Mouse (Mus musculus): ENCODE measurements around the gene Nucb1.

Nucb1 gene

DNA sequence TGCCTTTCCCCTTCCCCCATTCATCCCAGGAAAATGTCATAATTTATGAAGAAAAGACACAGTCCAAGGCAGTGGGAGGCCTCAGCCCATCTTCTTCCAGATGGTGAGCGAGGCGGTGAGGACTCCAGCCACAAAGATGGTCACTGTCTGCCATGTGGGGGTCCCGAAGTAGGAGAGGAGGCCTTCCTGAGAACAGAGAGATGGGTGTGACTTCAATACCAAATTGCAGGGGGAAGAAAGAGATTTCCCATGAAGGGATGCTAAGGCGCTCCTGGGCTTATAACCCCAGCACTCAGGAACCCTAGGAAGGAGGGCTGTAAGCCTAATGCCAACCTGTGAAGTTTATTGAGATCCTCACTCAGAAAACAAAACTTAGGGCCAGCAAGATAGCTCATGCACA is 48.4 kb downstream of the Nucb1 start:
- DNase-seq (ENCODE audit: low spot score in 2 of 2), result no peak

DNA sequence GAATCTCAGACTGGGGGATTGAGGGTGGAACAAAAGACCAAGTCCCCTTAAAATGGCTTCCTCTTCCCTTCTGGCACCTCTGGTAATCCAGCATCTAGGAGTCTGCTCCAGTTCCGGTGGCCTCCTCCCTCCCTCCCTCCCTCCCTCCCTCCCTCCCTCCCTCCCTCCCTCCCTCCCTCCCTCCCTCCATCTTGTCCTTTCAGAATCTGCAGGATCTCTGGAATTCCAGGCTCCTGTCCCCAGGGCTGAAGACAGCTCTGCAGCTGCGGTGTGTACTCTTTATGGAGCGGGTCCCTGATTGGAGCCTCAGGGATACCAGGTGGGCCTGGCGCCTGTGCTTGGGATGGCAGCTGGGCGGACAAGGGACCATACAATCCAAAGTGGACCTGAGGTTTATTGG is 48.9 kb downstream of the Nucb1 start:
- DNase-seq (ENCODE audit: low spot score in 2 of 2), result no peak

DNA sequence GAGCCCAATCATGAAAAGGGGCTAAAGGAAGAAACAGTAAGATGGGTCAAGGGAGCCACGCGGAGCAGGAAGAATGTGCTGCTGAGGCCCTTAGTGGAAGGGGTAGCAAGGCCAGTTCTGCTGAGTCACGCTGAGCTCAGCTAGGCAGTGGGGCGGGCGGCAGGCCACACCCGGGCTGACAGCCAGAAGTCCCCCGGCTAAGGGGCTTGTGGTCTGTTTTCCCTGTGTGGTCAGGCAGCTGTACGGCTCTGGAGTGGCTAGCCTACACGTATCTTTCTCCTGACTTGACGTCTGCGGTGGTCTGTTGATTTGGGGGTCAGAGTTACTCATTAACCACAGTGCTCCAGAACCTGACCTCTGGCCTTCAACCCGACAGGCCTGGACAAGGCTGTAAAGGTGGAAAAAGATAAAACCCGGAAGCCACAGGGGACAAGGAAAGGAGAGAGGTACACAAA is 49.3 kb downstream of the Nucb1 start:
- no peak for DNase-seq (ENCODE audit: low spot score in 2 of 2)

DNA sequence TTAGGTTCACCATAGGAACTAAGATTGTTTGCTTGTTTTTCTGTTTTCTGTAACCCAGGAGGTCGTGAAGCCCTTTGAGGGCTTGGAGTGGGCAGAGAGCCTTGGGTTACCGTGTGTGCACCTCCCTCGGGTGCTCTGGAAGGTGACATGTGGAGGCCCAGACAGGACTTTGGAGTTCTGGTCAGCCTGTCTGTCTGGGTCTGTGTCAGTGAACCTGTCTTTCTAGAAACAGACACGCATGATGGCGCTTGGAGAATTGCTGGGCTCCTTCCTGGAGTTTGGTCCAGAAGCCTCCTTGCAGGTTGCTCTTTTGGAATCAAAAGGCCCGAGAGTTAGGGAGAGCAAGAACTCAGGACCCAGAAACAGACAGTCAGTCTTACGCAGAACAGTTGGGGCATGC is 49.8 kb downstream of the Nucb1 start:
- no peak for DNase-seq (ENCODE audit: low spot score in 2 of 2)

DNA sequence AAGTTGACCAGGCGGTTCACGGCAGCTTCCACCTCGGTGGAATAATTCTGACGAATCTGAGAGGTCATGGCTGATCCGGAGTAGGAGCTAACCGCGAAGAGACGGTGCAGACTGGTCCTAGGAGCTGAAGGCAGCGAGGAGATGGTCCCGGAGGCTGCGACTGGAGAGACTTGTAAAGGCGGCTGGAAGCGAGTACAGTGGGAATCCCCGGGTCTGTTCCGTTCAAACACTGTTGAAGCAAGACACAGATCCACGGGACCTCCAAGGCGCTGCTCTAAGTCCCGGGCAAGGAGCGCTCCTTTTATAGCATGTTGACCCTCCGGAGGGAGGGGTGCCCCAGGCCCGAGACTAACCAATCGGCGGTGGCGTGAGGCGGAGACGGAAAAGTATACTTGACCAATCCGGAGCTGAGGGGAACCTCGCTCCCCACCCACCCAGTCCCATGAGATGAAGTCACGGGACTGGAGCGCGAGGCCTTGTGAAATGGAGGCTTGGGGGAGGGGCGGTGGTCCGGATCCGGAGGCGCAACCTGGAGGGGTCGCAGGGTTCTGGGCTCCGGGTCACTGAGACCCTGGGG is 50.6 kb downstream of the Nucb1 start, which contains the start of gene Ftl1:
TSS of gene Ftl1 (minus strand) at position 321 of the 577 bp plus-strand sequence.
- peak; percentile 97 for DNase-seq (ENCODE audit: low spot score in 2 of 2)

DNA sequence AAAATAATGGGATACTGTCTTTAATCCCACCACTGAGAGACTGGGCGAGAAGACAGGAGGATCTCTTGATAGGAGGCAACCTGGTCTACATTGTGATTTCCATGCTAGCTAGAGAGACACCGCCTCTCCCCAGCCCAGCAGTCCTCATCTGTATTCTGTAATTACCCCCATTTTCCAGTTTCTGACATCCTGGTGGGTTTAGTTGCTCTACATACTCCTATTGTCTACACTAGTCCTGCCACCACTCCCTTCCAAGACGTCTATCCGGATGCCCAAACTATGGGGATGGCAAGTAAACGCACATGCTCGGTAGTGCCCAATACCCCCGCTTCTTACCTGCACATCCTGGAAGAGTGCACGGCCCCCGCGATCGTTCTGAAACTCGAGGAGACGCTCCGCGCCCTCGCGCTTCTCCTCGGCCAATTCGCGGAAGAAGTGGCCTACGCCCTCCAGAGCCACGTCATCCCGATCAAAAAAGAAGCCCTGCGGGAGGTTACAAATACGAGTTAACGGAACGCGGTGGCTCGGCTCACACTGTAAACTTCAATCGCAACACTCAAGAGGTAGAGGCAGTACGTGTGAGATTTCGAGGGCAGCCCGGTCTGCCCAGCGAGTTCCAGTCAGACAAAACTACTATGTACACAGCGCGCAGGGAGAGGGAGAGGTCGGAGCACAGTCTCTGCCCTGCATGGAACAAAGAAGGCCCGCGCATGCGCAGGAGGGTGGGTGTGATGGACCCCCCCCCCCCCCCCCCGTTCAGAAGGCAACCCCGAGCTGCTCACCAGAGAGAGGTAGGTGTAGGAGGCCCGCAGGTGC is 51.2 kb downstream of the Nucb1 start:
- peak; percentile 54 to 61 for DNase-seq (ENCODE audit: low spot score in 2 of 2)

DNA sequence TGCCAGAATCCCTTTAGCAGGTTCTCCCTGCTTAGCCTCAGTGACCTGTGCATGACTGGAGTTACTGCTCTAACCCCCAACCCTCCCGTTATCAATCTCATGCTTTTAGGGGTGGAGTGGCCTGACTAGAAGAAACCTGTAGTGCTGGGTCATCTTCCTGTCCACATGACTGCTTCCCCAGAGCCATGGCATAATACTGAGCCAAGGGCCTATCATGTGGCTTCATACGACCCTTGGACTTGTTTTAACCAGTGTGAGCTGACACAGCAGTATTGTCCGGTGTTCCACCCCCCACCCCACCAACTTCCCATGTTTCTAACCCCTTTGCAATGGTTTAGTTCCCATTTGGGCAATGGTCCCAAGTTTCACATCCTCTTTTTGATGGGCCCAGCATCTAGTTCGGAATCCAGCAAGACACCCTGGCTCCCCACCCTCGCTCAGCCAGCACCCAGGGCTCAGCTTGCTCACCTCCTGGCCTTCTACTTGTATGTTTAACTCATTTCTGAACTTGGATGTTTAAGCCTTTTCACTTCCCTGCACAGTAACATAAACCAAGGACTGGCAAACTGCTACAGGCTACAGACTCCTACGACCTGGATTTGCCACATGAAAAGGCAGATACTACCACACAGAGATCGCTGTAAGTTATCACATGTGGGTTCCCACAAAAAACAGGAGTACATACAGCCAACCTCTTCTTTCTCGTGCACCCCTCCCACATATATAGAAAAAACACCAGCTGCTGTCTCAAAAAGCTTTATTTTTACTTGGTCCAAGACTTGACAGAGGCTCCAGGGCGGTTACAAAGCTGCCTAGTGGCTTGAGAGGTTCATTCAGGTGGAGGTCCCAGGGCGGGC is 52.8 kb downstream of the Nucb1 start:
- no peak for DNase-seq (ENCODE audit: low spot score in 2 of 2)

DNA sequence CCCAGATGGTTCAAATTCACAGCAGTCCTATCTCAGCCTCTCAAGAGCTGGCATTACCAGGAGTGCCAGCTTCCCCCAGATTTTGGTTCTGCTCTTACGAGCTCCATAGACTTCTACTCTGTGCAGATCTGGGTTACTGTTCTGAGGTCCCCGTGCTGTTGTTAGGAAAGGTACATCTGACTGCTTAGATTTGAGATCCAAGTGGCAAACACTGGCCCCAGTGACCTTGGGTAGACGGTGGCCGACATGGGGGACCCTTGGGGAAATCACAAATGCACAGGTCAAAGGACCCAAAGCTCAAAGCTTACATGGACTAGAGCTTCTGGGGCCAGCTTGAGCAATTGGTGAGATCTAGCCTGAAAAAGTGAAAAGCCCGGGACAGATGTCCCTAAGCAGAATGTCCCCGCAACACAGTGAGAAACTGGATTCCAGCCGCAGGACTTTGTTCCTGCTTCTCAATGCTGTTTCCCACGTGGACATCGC is 53.4 kb downstream of the Nucb1 start:
- no peak for DNase-seq (ENCODE audit: low spot score in 2 of 2)

DNA sequence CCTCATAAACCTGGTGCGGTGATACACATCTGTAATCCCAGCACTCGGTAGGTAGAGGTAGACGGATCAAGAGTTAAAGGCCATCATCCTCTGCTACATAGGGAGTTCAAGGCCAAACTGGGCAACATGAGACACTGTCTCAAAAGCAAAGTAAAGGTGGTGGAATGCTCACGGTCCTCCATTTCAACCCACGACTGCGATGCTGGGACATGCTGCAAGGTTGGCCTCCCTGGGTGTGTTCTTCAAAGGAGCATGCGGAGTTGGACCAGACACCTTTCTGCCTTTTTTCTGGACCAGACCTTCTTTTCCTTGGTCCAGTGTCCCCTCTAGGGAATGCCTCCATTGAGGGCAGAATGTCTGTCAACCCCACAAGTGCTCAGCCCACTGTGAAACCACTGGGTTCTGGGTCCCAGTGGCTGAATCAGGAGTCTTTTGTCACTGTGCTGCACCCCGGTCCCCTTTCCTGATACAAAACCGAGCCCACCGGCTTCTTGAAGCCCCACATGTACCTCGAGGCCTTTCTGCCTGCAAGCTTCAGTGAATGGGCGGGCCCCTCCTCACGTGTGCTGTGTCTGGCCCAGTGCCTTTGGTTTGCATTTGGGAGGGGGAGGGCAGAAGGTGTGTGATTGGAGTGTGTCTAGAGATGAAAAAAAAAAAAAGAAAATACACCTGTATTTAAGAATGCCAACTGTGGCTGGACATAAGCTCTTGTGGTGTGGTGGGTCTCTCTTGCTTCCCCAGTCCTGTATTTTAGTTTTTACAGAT is 54.1 kb downstream of the Nucb1 start:
- DNase-seq (ENCODE audit: low spot score in 2 of 2), result no peak

DNA sequence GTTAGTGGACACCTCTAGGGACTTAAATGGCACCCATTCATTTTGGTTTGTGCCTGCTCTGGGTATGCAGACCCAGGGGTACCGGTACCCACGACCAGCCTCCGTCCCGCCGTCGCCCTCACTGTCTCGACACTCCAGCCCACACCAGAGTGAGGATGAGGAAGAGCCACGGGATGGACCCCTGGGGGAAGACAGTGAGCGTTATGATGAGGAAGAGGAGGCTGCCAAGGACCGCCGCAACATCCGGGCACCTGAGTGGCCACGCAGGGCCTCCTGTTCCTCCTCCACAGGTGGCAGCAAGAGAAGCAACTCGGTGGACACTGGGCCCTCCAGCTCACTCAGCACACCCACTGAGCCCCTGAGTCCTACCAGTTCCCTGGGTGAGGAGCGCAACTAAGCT is 55.2 kb downstream of the Nucb1 start:
- DNase-seq (ENCODE audit: low spot score in 2 of 2), result no peak

DNA sequence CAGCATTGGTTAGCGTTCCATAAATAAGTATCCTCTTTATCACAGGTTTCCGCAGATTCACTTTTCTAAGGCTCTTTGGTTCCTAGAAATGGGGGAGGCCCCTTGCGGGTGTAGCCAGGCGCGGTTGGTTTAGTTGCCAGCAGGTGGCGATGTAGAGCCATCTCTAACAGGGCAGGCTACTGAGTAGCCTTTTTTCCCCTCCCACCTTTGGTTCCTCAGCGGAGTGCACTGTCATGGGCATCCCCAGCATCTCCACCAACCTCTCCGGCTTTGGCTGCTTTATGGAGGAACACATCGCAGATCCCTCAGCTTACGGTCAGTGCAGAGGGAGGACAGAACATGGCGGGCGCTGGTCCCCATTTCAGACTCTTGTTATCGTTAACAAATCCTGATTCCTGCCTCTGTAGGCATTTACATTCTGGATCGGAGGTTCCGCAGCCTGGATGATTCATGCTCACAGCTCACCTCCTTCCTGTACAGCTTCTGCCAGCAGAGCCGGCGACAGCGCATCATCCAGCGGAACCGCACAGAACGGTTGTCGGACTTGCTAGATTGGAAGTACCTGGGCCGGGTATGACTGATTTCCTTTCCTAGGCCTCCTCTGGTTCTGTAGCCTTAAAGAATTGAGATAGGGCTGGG is 58.7 kb downstream of the Nucb1 start:
- peak; percentile 68 to 81 for DNase-seq (ENCODE audit: low spot score in 2 of 2)

DNA sequence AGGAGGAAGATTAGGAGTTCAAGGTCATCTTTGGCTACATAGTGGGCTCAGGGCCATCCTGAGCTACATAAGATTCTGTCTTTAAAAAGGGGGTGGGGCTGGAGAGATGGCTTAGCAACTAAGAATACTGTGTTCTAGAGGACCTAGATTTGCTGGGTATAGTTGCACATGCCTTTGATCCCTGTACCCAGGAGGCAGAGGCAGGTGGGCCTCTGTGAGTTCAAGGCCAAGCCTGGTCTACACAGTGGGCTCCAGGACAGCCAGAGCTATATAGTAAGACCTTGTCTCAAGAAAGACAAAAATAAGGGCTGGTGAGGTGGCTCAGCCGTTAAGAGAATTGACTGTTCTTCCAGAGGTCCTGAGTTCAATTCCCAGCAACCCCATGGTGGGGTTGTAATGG is 60.2 kb downstream of the Nucb1 start:
- DNase-seq (ENCODE audit: low spot score in 2 of 2), result no peak

DNA sequence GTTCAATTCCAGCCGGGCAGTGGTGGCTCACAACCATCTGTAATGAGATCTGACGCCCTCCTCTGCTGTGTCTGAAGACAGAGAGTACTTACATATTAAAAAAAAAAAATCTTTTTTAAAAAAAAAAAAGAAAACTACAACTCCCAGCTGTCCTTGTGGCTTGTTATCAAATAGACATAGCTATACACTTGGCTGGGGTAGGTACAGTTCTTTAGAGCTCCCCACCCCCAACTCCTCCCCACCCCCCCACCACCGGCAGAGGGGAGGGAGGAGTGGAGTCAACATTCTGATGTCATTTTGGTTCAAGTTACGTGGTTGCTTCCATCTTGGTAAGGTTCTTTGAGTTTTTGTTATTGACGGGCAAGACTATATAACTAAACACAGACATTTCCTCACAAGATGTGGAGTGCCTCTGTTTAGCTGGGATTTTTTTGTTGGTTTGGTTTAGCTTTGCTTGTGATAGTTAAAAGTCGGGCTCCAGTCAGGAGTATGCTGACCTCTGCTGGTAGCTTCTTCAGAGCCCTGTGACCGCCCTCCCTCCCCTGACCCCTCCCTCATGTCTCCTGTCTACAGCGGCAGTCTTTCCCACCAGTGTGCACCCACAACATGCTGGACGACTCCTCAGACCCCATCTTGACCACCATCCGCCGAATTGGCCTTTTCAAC is 62.7 kb downstream of the Nucb1 start:
- DNase-seq (ENCODE audit: low spot score in 2 of 2), result no peak

DNA sequence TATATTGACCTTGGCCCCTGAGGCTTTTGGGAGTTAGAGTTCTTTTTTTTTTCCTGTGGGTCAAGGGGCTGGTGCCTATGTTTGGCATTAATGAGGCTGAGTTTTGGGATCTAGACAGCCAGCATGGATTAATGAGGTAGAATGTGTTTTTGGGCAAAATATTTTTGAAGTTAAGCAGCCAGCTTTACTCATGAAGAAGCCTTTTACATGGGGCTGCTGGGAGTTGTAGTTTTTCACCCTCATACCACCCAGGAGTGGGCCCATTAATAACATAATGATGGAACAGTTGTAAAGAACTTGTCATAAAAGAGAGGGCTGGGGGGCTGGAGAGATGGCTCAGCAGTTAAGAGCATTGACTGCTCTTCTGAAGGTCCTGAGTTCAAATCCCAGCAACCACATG is 63.6 kb downstream of the Nucb1 start:
- DNase-seq (ENCODE audit: low spot score in 2 of 2), result no peak

DNA sequence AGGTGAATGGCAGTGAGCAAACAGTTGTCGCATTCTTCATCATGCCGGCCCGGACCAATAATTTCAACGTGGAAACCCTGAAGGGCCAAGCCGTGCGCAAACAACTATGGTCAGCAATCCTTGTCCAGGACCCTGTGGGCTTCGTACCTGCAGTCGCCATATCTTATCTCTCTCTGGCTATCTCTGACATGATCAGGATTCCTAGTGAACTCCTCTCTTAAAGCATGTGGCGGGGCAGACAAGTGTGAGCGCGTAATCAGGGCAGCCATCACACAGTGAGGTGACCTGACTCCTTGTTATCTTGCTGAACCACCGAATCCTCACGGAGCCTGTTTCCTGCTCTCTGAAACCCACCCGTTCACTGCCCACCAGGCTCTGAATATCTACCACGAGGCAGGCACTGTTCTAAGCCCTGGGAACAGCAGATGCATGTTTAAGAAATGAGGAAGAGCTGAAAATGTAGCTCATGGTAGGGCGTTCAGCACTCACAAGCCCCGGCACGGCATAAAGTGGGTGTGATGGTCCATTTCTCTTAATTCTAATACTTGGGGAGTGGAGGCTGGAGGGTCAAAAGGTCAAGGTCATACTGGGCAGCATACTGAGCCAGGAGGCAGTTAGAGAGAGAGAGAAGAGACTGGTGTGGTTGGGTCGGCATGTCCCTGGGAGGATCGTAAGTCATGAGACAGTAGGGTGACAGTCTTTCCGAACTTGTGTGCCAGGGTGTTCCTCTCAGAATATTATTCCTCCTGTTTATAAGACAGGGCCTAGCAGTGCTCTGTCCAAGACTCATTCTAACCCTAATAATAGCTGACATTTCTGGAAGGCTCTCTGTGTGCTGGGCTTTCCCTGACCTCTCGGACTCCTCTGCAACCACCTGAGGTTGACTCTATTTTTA is 66.4 kb downstream of the Nucb1 start:
- DNase-seq (ENCODE audit: low spot score in 2 of 2), result no peak

Measured in frontal cortex, postnatal 14 days (tissue).